Mouse (Mus musculus) thymus, adult 2 months (tissue): Measurements from ENCODE around the gene Supt3.

Experiments
- CTCF ChIP-seq: fragments of 200-500 bp; IDR thresholded peaks from 2 replicates; pipeline ENCODE4 v1.5.1; 2012; ENCODE audit warnings: mild to moderate bottlenecking, control low read depth, low read length, moderate library complexity, borderline replicate concordance; ENCODE audit not compliant: control insufficient read depth, poor library complexity, insufficient read depth; ENCODE audit errors: extremely low read depth
- POLR2A ChIP-seq: fragments of 200-500 bp; IDR thresholded peaks from 2 replicates; pipeline ENCODE4 v1.6.1; 2012; ENCODE audit warnings: mild to moderate bottlenecking, low read length, control low read depth, moderate library complexity; ENCODE audit not compliant: control insufficient read depth, poor library complexity, insufficient read depth; ENCODE audit errors: extremely low read depth

DNA sequence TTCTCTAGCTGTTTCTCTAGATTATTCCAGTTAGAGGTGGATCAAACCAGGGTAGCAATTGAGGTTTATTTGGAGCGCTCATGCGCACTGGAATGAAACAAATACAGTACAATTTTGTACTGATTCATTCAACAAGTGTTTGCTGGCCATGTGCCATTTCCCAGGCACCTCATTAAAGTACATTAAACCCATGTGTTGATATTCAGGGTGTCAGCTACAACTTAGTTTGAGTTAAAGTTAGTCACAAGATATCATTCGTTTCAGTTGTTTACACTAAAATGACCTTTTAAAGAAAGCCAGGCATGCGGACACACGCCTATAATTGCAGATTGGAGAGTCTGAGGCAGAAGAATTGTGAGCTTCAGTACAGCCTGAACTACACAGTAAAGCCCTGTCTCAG lies 310.1 kb downstream of the Supt3 start:
- no peak for TF ChIP-seq POLR2A
- TF ChIP-seq CTCF, result no peak
